Mouse (Mus musculus) lung, embryonic 15.5 days (tissue): ENCODE measurements around the gene Rad50. TPM values are rescaled to one million over a fixed set of nuclear protein-coding genes. Genes with fewer than 3 reads are reported as not detected.

Source experiments
- ATAC-seq: fragments of 200-750 bp; cut with Nextera tagmentation; 2 replicates; pipeline ENCODE4 v1.8.0; 2017; ENCODE audit warnings: moderate number of reproducible peaks, borderline replicate concordance; ENCODE audit not compliant: low FRiP score, low TSS enrichment; ENCODE audit errors: extremely low read depth
- H3K27ac ChIP-seq: fragments of 300-500 bp; sonication (generic); 2 replicates; pipeline ENCODE4 v1.5.1; 2015; ENCODE audit warnings: moderate library complexity, mild to moderate bottlenecking, inconsistent platforms
- H3K27me3 ChIP-seq: fragments of 300-500 bp; sonication (generic); 2 replicates; pipeline ENCODE4 v1.6.1; 2015; ENCODE audit warnings: inconsistent platforms
- H3K36me3 ChIP-seq: fragments of 300-500 bp; sonication (generic); 2 replicates; pipeline ENCODE4 v1.6.1; 2015; ENCODE audit warnings: inconsistent platforms
- H3K4me1 ChIP-seq: fragments of 300-500 bp; sonication (generic); 2 replicates; pipeline ENCODE4 v1.6.1; 2015; ENCODE audit warnings: inconsistent platforms
- H3K4me2 ChIP-seq: fragments of 300-500 bp; sonication (generic); 2 replicates; pipeline ENCODE4 v1.6.1; 2015; ENCODE audit warnings: inconsistent platforms, mild to moderate bottlenecking, moderate library complexity
- H3K4me3 ChIP-seq: fragments of 300-500 bp; sonication (generic); 2 replicates; pipeline ENCODE4 v1.5.1; 2015; ENCODE audit warnings: mild to moderate bottlenecking, inconsistent platforms
- H3K9ac ChIP-seq: fragments of 300-500 bp; sonication (generic); 2 replicates; pipeline ENCODE4 v1.6.1; 2015; ENCODE audit warnings: inconsistent platforms
- H3K9me3 ChIP-seq: fragments of 300-500 bp; sonication (generic); 2 replicates; pipeline ENCODE4 v1.6.1; 2016; ENCODE audit warnings: inconsistent platforms
- WGBS: fragments of 180-500 bp; shearing (Covaris S2); methylation state at CpG from one replicate; pipeline ENCODE4 v1.1.7; 2015; 5-methylcytosine and 5-hydroxymethylcytosine counted together
- polyA plus RNA-seq: library from polyadenylated mRNA; unstranded; fragments of >200 nt; fragmentation: Nextera tagmentation; extraction: Ambion mirVana; gene quantifications from 2 replicates; pipeline ENCODE4 v1.2.1, GENCODE M21; 2015

Rad50 gene
- polyA plus RNA-seq, 1 experiment from 2014 or later = 33.5 TPM

GRCm38 (mm10) chr11:53626802-53627373 lies 80.2 kb downstream of the Rad50 start:
- 65% methylated on average over 17 of the region's 17 CpGs for WGBS
- Histone ChIP-seq H3K27me3 (no peaks in the 10 kb centered on the region), H3K4me2 (no peak overlapping the region), H3K27ac (no peak overlapping the region), H3K4me1 (no peaks in the 10 kb centered on the region), H3K36me3 (no peaks in the 10 kb centered on the region), H3K4me3 (no peak overlapping the region), H3K9ac (no peak overlapping the region), H3K9me3 (no peaks in the 10 kb centered on the region)
- no peak for ATAC-seq

DNA sequence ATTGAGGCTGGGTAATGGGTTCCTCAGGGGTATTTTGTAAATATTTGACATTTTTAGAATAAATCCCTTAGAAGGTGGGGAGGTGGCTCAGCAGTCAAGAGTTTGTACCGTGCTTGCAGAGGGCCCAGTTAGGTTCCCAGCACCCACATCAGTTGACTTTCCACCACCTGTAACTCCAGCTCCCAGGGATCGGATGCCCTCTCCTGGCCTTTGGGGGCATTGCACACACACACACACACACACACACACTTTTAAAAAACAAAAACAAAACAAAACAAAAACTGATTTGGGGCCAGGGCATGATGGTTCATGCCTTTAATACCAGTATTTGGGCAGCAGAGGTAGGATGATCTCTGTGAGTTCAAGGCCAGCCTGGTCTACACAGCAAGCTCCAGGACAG lies 83.0 kb downstream of the Rad50 start:
- no peak overlapping the region for H3K4me3 ChIP-seq
- no peaks in the 10 kb centered on the region for H3K4me1 ChIP-seq
- H3K27me3 ChIP-seq = no peaks in the 10 kb centered on the region
- WGBS = 84% methylated on average over 2 of the region's 2 CpGs
- H3K27ac ChIP-seq = no peak overlapping the region
- H3K36me3 ChIP-seq = no peaks in the 10 kb centered on the region
- H3K9me3 ChIP-seq = no peaks in the 10 kb centered on the region
- no peak for ATAC-seq
- H3K4me2 ChIP-seq = no peak overlapping the region
- H3K9ac ChIP-seq = no peak overlapping the region

DNA sequence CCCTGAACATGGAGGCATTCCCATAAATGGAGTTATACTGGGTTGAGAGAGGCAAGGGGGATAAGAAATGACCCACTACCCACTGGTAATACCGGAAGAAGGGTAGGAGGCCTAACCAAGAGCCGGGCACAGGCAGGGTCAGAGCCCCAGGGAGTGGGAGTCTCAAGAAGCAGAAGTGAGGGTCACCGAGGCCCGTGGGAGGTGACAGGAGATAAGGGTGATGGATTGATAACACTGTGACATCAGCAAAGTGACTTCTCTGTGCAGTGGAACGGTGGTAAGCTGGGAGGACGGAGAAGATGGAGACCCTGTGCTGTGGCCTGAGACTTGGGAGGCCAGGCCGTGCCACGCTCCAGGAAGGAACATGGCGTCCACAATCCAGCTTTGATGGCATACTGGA lies 83.5 kb downstream of the Rad50 start:
- WGBS = 60% methylated on average over 9 of the region's 9 CpGs
- Histone ChIP-seq H3K36me3 (no peaks in the 10 kb centered on the region), H3K4me3 (no peak overlapping the region), H3K4me1 (no peaks in the 10 kb centered on the region), H3K27me3 (no peaks in the 10 kb centered on the region), H3K4me2 (no peak overlapping the region), H3K9ac (no peak overlapping the region), H3K9me3 (no peaks in the 10 kb centered on the region), H3K27ac (no peak overlapping the region)
- no peak for ATAC-seq

DNA sequence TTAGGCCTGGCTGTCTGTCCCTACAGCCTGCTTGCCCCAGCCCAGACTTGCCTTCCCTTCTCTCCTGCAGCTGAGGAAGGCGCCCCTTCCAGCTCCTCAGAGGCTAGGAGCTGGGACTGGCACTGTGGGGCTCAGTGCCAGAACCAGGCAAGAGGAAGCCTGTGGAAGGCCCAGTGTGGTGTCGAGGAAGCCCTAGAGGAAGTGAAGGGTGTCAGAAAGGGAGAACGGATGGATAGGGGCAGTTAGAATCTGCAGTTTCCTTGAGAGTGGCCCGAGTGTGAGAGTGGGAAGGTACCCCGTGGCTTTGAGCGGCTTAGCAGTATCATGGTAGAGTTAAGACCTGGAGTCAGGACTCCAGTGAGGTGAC lies 84.7 kb downstream of the Rad50 start:
- H3K9me3 ChIP-seq = no peaks in the 10 kb centered on the region
- ATAC-seq = no peak
- H3K4me1 ChIP-seq = no peaks in the 10 kb centered on the region
- no peak overlapping the region for H3K4me2 ChIP-seq
- no peak overlapping the region for H3K9ac ChIP-seq
- no peaks in the 10 kb centered on the region for H3K36me3 ChIP-seq
- no peak overlapping the region for H3K4me3 ChIP-seq
- WGBS = 52% methylated on average over 6 of the region's 6 CpGs
- no peak overlapping the region for H3K27ac ChIP-seq
- H3K27me3 ChIP-seq = no peaks in the 10 kb centered on the region

- WGBS = 79% methylated on average over 11 of the region's 11 CpGs
Observed at GRCm38 (mm10) chr11:53621582-53622439, 85.3 kb downstream of the Rad50 start.

DNA sequence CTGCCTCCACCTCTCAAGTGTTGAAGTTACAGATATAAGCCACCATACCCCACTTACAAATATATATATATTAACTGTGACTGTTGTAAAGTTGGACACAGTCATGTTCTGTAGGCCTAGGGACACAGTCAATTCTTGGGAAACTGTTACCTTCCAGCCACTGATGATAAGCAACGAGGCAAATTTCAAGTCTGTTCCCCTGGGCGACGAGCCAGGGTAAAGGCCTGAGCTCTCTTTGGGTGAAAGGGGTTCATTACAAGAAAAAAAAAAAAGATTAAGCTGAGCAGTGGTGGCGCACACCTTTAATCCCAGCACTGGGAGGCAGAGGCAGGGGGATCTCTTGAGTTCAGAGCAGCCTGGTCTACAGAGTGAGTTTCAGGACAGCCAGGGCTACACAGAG lies 87.0 kb downstream of the Rad50 start:
- no peaks in the 10 kb centered on the region for H3K36me3 ChIP-seq
- H3K4me1 ChIP-seq = no peaks in the 10 kb centered on the region

More at GRCm38 (mm10) chr11:53621582-53622439, 85.3 kb downstream of the Rad50 start:
- H3K4me1 ChIP-seq = no peaks in the 10 kb centered on the region
- H3K27me3 ChIP-seq = no peaks in the 10 kb centered on the region
- no peak overlapping the region for H3K4me3 ChIP-seq
- ATAC-seq = no peak
- H3K9ac ChIP-seq = no peak overlapping the region
- no peaks in the 10 kb centered on the region for H3K9me3 ChIP-seq
- H3K36me3 ChIP-seq = no peaks in the 10 kb centered on the region
- H3K27ac ChIP-seq = no peak overlapping the region
- no peak overlapping the region for H3K4me2 ChIP-seq

GRCm38 (mm10) chr11:53619428-53619827 lies 87.7 kb downstream of the Rad50 start:
- Histone ChIP-seq H3K9ac (no peak overlapping the region), H3K9me3 (no peaks in the 10 kb centered on the region), H3K4me2 (no peak overlapping the region), H3K27me3 (no peaks in the 10 kb centered on the region), H3K4me3 (no peak overlapping the region), H3K4me1 (no peaks in the 10 kb centered on the region), H3K27ac (no peak overlapping the region), H3K36me3 (no peaks in the 10 kb centered on the region)
- 57% methylated on average over 6 of the region's 6 CpGs for WGBS
- no peak for ATAC-seq

More for the DNA sequence above, 87.0 kb downstream of the Rad50 start:
- no peak overlapping the region for H3K9ac ChIP-seq
- no peaks in the 10 kb centered on the region for H3K27me3 ChIP-seq
- no peak for ATAC-seq
- H3K27ac ChIP-seq = no peak overlapping the region
- WGBS = 85% methylated on average over 4 of the region's 4 CpGs
- H3K4me2 ChIP-seq = no peak overlapping the region
- H3K4me3 ChIP-seq = no peak overlapping the region
- no peaks in the 10 kb centered on the region for H3K9me3 ChIP-seq

- Histone ChIP-seq H3K4me1 (no peaks in the 10 kb centered on the region), H3K36me3 (no peaks in the 10 kb centered on the region), H3K9ac (no peak within 1 kb of the TSS), H3K27me3 (no peaks in the 10 kb centered on the region), H3K4me2 (no peak within 1 kb of the TSS), H3K9me3 (no peaks in the 10 kb centered on the region), H3K4me3 (no peak within 1 kb of the TSS), H3K27ac (no peak within 1 kb of the TSS)
- ATAC-seq = no peak
- WGBS = 66% methylated on average over 7 of the region's 7 CpGs
Observed at GRCm38 (mm10) chr11:53618619-53619198, 88.4 kb downstream of the Rad50 start, which contains the start of gene Il4. Il4 (minus strand) TSS chr11:53618669.

DNA sequence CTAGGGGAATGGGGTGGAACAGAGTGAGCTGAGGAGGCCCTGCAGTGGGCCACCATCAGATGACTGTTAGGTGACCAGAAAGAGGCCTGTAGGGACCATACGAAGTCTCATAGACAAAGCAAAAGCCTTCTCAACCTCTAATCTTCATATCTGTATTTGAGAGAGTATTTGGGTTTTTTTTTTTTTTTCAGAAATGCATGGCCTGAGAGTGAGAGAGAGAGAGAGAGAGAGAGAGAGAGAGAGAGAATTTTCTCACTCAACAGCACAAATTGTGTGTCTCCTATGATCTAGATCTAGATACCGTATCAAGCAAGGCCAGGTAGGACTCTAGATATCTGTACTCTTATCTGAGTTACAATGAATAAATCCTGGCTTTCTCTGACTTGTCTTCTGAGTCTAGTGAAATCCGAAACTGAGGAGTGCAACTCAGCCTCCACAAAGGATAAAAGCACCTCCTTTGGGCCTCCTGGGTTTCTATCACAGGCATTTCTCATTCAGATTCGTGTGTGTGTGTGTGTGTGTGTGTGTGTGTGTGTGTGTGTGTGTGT lies 89.5 kb downstream of the Rad50 start:
- Histone ChIP-seq H3K27ac (no peak overlapping the region), H3K4me1 (no peaks in the 10 kb centered on the region), H3K9me3 (no peaks in the 10 kb centered on the region), H3K4me2 (no peak overlapping the region), H3K36me3 (no peaks in the 10 kb centered on the region), H3K27me3 (no peaks in the 10 kb centered on the region), H3K4me3 (no peak overlapping the region), H3K9ac (no peak overlapping the region)
- no peak for ATAC-seq
- 61% methylated on average over 4 of the region's 4 CpGs for WGBS

GRCm38 (mm10) chr11:53616748-53617558 lies 90.2 kb downstream of the Rad50 start:
- WGBS = 54% methylated on average over 8 of the region's 8 CpGs
- H3K9me3 ChIP-seq = no peaks in the 10 kb centered on the region
- H3K9ac ChIP-seq = no peak overlapping the region
- H3K27ac ChIP-seq = no peak overlapping the region
- no peaks in the 10 kb centered on the region for H3K36me3 ChIP-seq
- no peak overlapping the region for H3K4me3 ChIP-seq
- H3K4me2 ChIP-seq = no peak overlapping the region
- ATAC-seq = no peak
- H3K27me3 ChIP-seq = no peaks in the 10 kb centered on the region
- no peaks in the 10 kb centered on the region for H3K4me1 ChIP-seq

DNA sequence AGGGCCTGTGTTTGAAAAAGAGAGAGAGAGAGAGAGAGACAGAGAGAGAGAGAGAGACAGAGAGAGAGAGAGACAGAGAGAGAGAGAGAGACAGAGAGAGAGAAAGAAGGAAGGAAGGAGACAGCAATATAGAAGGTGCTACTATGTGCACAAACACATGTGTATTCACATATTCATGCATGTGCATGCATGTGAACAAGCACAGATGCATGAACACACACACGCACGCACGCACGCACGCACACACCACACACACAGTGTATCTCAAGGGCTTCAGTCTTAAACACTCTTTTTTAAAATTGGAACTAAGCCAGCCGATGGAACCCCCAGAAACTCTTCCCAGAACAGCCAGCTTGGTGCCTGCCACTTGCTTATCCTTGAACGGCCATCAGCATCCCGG lies 91.5 kb downstream of the Rad50 start:
- H3K9ac ChIP-seq = no peak overlapping the region
- H3K9me3 ChIP-seq = no peaks in the 10 kb centered on the region
- H3K27me3 ChIP-seq = no peaks in the 10 kb centered on the region
- H3K27ac ChIP-seq = no peak overlapping the region
- H3K4me3 ChIP-seq = no peak overlapping the region
- H3K4me2 ChIP-seq = no peak overlapping the region
- no peaks in the 10 kb centered on the region for H3K4me1 ChIP-seq
- ATAC-seq = no peak
- 88% methylated on average over 8 of the region's 8 CpGs for WGBS
- H3K36me3 ChIP-seq = no peaks in the 10 kb centered on the region
